Mouse (Mus musculus) limb, embryonic 13.5 days (tissue): ENCODE measurements around the gene Spred2. TPM values are rescaled to one million over a fixed set of nuclear protein-coding genes. Genes with fewer than 3 reads are reported as not detected.
"Not testable (repeated sequence)": the region's sequence is repeated elsewhere in the genome, so short reads cannot be mapped to it uniquely, and the experiment has no call there.

ENCODE experiments used
- ATAC-seq: fragments of 200-750 bp; cut with Nextera tagmentation; 2 replicates; pipeline ENCODE4 v1.8.0; 2017; ENCODE audit warnings: low read depth, moderate number of reproducible peaks, moderate TSS enrichment; ENCODE audit not compliant: low FRiP score
- H3K27ac ChIP-seq: fragments of 300-500 bp; sonication (generic); 2 replicates; pipeline ENCODE4 v1.5.1; 2015; ENCODE audit warnings: inconsistent platforms, mild to moderate bottlenecking, moderate library complexity
- H3K27me3 ChIP-seq: fragments of 300-500 bp; sonication (generic); 2 replicates; pipeline ENCODE4 v1.6.1; 2015; ENCODE audit warnings: mild to moderate bottlenecking, inconsistent platforms
- H3K36me3 ChIP-seq: fragments of 300-500 bp; sonication (generic); 2 replicates; pipeline ENCODE4 v1.6.1; 2015; ENCODE audit warnings: inconsistent platforms, mild to moderate bottlenecking, moderate library complexity
- H3K4me1 ChIP-seq: fragments of 300-500 bp; sonication (generic); 2 replicates; pipeline ENCODE4 v1.6.1; 2015; ENCODE audit warnings: inconsistent platforms
- H3K4me2 ChIP-seq: fragments of 300-500 bp; sonication (generic); replicated peaks from 2 replicates; pipeline ENCODE4 v1.6.1; 2015; ENCODE audit warnings: inconsistent platforms, mild to moderate bottlenecking, moderate library complexity
- H3K4me3 ChIP-seq: fragments of 300-500 bp; sonication (generic); 2 replicates; pipeline ENCODE4 v1.5.1; 2015; ENCODE audit warnings: moderate library complexity, mild to moderate bottlenecking, inconsistent platforms
- H3K9ac ChIP-seq: fragments of 300-500 bp; sonication (generic); 2 replicates; pipeline ENCODE4 v1.6.1; 2015; ENCODE audit warnings: mild to moderate bottlenecking, inconsistent platforms
- H3K9me3 ChIP-seq: fragments of 300-500 bp; sonication (generic); 2 replicates; pipeline ENCODE4 v1.6.1; 2016; ENCODE audit warnings: inconsistent platforms
- WGBS: fragments of 180-500 bp; shearing (Covaris S2); methylation state at CpG from one replicate; pipeline ENCODE4 v1.1.7; 2015; 5-methylcytosine and 5-hydroxymethylcytosine counted together
- polyA plus RNA-seq: library from polyadenylated mRNA; unstranded; fragments of >200 nt; fragmentation: Nextera tagmentation; extraction: Ambion mirVana; gene quantifications from 2 replicates; pipeline ENCODE4 v1.2.1, GENCODE M21; 2015

Spred2 gene
- polyA plus RNA-seq, 1 experiment from 2014 or later, result 9.2 TPM

GRCm38 (mm10) chr11:20056168-20056567 is 132.0 kb downstream of the Spred2 start:
- no peak for ATAC-seq
- peaks cover 50% of the 10 kb centered on the region for H3K36me3 ChIP-seq
- peaks cover 20% of the 10 kb centered on the region for H3K4me1 ChIP-seq
- 94% methylated on average over 1 of the region's 1 CpGs for WGBS
- H3K4me3 ChIP-seq, result no peak overlapping the region
- H3K9ac ChIP-seq, result no peak overlapping the region
- H3K9me3 ChIP-seq, result no peaks in the 10 kb centered on the region
- no peak overlapping the region for H3K27ac ChIP-seq
- no peak overlapping the region for H3K4me2 ChIP-seq
- no peaks in the 10 kb centered on the region for H3K27me3 ChIP-seq

GRCm38 (mm10) chr11:20057429-20057828 is 133.3 kb downstream of the Spred2 start:
- Histone ChIP-seq H3K9ac (no peak overlapping the region), H3K27ac (no peak overlapping the region), H3K4me3 (no peak overlapping the region), H3K9me3 (no peaks in the 10 kb centered on the region), H3K27me3 (no peaks in the 10 kb centered on the region), H3K4me2 (no peak overlapping the region), H3K4me1 (peaks cover 20% of the 10 kb centered on the region), H3K36me3 (peaks cover 54% of the 10 kb centered on the region)
- ATAC-seq, result no peak
- 77% methylated on average over 2 of the region's 2 CpGs for WGBS

GRCm38 (mm10) chr11:20059736-20060135 is 135.6 kb downstream of the Spred2 start:
- Histone ChIP-seq H3K4me3 (no peak overlapping the region), H3K27me3 (no peaks in the 10 kb centered on the region), H3K36me3 (peaks cover 60% of the 10 kb centered on the region), H3K9me3 (no peaks in the 10 kb centered on the region), H3K27ac (no peak overlapping the region), H3K9ac (no peak overlapping the region), H3K4me1 (peaks cover 9% of the 10 kb centered on the region), H3K4me2 (no peak overlapping the region)
- ATAC-seq, result no peak
- 85% methylated on average over 3 of the region's 3 CpGs for WGBS

DNA sequence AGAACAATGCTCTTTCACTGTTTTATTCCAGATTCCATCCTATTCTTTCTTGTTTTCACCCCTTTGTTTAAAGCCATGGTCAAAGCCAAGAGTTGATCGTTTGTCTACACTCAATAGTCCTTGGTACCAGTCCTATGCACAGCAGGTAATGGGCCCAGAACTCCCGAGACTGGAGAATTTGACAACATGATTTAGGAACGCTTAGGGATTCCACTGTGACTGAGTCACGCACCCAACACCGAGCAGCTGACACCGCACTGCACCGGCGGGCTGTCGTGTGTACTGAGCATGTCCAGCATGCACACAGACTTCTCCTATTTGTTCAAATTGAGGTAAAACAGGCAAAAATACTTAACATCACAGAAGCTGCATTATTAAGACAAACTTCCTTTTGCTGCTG is 138.6 kb downstream of the Spred2 start:
- not testable (repeated sequence) for H3K27me3 ChIP-seq, H3K4me3 ChIP-seq, H3K9ac ChIP-seq, H3K9me3 ChIP-seq, ATAC-seq, H3K27ac ChIP-seq, H3K4me2 ChIP-seq
- Histone ChIP-seq H3K36me3 (peaks cover 61% of the 10 kb centered on the region), H3K4me1 (peaks cover 24% of the 10 kb centered on the region)
- WGBS, result 88% methylated on average over 9 of the region's 9 CpGs

GRCm38 (mm10) chr11:20064086-20064485 is 139.9 kb downstream of the Spred2 start:
- H3K27ac ChIP-seq, H3K4me2 ChIP-seq, H3K9me3 ChIP-seq, H3K9ac ChIP-seq, H3K4me3 ChIP-seq, H3K27me3 ChIP-seq, ATAC-seq: not testable (repeated sequence)
- 36% methylated on average over 2 of the region's 2 CpGs for WGBS
- peaks cover 24% of the 10 kb centered on the region for H3K4me1 ChIP-seq
- peaks cover 59% of the 10 kb centered on the region for H3K36me3 ChIP-seq

- no peak overlapping the region for H3K4me2 ChIP-seq
- ATAC-seq, result no peak
- peaks cover 58% of the 10 kb centered on the region for H3K36me3 ChIP-seq
- no peak overlapping the region for H3K9ac ChIP-seq
- WGBS, result 83% methylated on average over 2 of the region's 2 CpGs
- peaks cover 24% of the 10 kb centered on the region for H3K4me1 ChIP-seq
- no peaks in the 10 kb centered on the region for H3K9me3 ChIP-seq
- H3K4me3 ChIP-seq, result no peak overlapping the region
- no peaks in the 10 kb centered on the region for H3K27me3 ChIP-seq
- H3K27ac ChIP-seq, result no peak overlapping the region
These were observed 140.8 kb downstream of the Spred2 start for GRCm38 (mm10) chr11:20064926-20065325.

DNA sequence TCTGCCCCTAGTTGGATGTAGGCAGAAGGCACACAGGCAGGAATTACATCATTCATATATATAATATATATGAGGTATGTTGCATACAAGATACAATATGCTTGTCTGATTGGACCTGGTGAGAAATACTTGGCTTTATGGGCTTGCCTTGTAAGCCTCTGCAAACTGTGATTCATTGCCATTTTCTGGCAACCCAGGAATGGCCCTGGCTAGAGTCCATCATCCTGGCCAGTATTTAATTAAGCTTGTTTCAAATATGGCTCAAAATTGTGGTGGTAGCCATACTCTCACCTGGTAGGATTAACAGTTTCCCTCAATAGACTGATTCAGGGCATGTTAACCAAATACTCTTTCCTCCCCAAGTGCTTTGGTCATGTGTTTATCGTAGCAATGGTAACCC is 141.9 kb downstream of the Spred2 start:
- WGBS, result 61% methylated on average over 1 of the region's 1 CpGs

DNA sequence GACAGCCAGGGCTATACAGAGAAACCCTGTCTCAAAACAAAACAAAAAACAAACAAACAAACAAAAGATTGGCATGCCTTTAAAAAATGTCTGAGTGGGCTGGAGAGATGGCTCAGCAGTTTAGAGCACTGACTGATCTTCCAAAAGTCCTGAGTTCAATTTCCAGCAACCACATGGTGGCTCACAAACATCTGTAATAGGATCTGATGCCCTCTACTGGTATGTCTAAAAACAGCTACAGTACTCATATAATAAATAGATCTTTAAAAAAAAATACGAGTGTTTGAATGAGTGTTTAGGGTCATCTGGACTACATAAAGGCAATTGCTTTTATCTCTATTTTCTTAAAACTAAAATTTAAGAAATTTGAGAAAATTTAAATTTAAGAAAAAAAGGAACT is 143.3 kb downstream of the Spred2 start:
- Histone ChIP-seq H3K27me3 (no peaks in the 10 kb centered on the region), H3K4me2 (no peak overlapping the region), H3K36me3 (peaks cover 65% of the 10 kb centered on the region), H3K27ac (no peak overlapping the region), H3K9ac (no peak overlapping the region), H3K4me1 (peaks cover 24% of the 10 kb centered on the region), H3K4me3 (no peak overlapping the region), H3K9me3 (no peaks in the 10 kb centered on the region)
- no peak for ATAC-seq
- WGBS, result 51% methylated on average over 1 of the region's 1 CpGs

More for the DNA sequence above, 141.9 kb downstream of the Spred2 start:
- H3K4me1 ChIP-seq, result peaks cover 24% of the 10 kb centered on the region
- peaks cover 56% of the 10 kb centered on the region for H3K36me3 ChIP-seq
- no peaks in the 10 kb centered on the region for H3K9me3 ChIP-seq
- H3K9ac ChIP-seq, result no peak overlapping the region
- H3K27me3 ChIP-seq, result no peaks in the 10 kb centered on the region
- H3K4me3 ChIP-seq, result no peak overlapping the region
- peak; percentile 44; the same call in 1 of the 2 replicates for ATAC-seq
- no peak overlapping the region for H3K4me2 ChIP-seq
- H3K27ac ChIP-seq, result no peak overlapping the region

GRCm38 (mm10) chr11:20068346-20069004 is 144.3 kb downstream of the Spred2 start:
- 90% methylated on average over 6 of the region's 6 CpGs for WGBS
- Histone ChIP-seq H3K4me1 (peaks cover 24% of the 10 kb centered on the region), H3K9ac (no peak overlapping the region), H3K4me3 (no peak overlapping the region), H3K36me3 (peaks cover 68% of the 10 kb centered on the region), H3K27ac (no peak overlapping the region), H3K27me3 (no peaks in the 10 kb centered on the region), H3K4me2 (no peak overlapping the region), H3K9me3 (no peaks in the 10 kb centered on the region)
- no peak for ATAC-seq

- no peak for ATAC-seq
These were observed 148.0 kb downstream of the Spred2 start for GRCm38 (mm10) chr11:20072174-20072573.

DNA sequence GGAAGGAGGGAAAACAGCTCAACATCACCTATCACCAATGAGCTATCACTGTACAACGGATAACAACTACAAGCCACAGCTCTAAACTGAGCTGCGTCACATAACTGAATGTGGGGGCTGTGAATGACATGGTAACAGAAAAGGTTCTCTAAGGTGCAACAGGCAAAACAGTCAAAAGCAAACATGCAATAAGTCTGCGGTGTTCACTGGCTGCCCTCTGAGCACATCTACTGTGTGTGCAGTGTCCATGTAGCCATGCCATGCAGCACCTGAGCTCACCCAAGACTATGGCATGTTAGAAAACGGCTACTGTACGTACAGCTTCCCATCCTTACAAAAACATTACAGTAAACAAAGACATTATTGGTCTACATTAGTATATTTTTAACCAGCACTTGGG is 148.7 kb downstream of the Spred2 start:
- H3K27me3 ChIP-seq, result no peaks in the 10 kb centered on the region
- H3K9me3 ChIP-seq, result no peaks in the 10 kb centered on the region
- ATAC-seq, result no peak
- peaks cover 73% of the 10 kb centered on the region for H3K36me3 ChIP-seq
- no peak overlapping the region for H3K4me2 ChIP-seq
- H3K4me1 ChIP-seq, result no peaks in the 10 kb centered on the region
- 95% methylated on average over 5 of the region's 5 CpGs for WGBS
- no peak overlapping the region for H3K9ac ChIP-seq
- no peak overlapping the region for H3K4me3 ChIP-seq
- no peak overlapping the region for H3K27ac ChIP-seq

More at GRCm38 (mm10) chr11:20072174-20072573, 148.0 kb downstream of the Spred2 start:
- Histone ChIP-seq H3K36me3 (peaks cover 73% of the 10 kb centered on the region), H3K27me3 (no peaks in the 10 kb centered on the region), H3K4me3 (no peak overlapping the region), H3K4me1 (no peaks in the 10 kb centered on the region), H3K9ac (no peak overlapping the region), H3K27ac (no peak overlapping the region), H3K4me2 (no peak overlapping the region), H3K9me3 (no peaks in the 10 kb centered on the region)
- WGBS, result 67% methylated on average over 3 of the region's 3 CpGs
